Mouse (Mus musculus): ENCODE data around the gene Tex48. TPM values are rescaled to one million over a fixed set of nuclear protein-coding genes. Genes with fewer than 3 reads are reported as not detected.

Gene Tex48
- total RNA-seq, 2 experiments from 2014 or later: not detected

DNA sequence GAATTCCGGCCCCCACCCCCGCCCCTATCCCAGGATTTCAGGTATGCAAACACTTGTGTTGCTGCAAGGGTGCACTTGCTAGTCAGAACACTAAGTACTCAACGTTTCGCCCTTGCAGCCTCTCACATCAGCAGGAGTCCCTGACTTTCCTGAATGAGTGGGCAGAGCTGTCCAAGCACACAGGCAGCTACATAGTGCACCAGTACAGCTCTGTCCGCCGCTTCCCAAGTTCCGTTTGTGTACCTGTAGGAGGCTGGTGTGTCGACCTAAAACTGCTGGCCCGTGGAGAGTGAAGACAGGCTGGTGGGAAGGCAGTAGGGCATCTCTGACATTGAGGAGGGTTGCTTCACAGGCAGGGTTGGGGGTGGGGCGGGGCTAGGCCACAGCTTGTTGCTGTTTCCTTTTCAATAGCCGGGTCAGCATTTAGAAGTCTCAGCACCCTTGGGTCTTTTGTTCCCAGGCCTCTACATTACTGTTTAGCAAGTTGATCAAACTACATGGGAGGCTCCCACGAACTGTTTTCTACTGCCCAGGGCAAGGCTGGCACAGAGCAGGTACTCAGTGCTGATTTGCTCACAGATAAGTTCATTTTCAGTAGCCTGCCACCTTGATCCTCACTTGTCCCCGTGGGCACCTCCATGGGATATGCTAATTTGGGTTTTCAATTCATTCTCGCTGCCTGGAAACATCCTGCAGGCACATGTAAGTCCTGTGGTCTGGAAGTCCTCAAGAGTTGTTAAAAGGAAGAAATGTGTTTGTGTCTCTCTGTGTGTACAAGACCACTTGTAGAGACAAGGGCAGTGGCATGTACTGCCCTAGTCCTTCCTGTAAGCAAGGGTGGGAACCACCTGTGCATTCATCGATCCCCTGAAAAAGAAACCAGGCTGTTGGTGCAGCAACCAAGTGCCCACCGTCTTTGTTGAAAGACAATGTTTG is 64.8 kb downstream of the Tex48 start:
- Histone ChIP-seq H3K4me3 (no peak overlapping the region), H3K27ac (peak overlapping the region; percentile 86; the same call in 1 of the 2 replicates)
- DNase-seq (ENCODE audit: low spot score in 2 of 2): no peak
- TF ChIP-seq CTCF (conservative IDR thresholded peaks at IDR 0.05): no peak

Other genes with a start within 250 kb of the Tex48 start
- gene Akna, start 219.1 kb downstream of the Tex48 start, total RNA-seq (2021): 1 to 10 TPM; 3.5 to 3.8 TPM
- 10 to 100 TPM; 17.9 to 20.7 TPM for gene Whrn, start 126.4 kb downstream of the Tex48 start, total RNA-seq (2021)
- 100 to 1,000 TPM; 119 to 128 TPM for gene Atp6v1g1, start 77.7 kb downstream of the Tex48 start, total RNA-seq (2021)
- gene Tmem268, start 63.6 kb downstream of the Tex48 start, total RNA-seq (2021): 1 to 10 TPM; 5.8 to 8.3 TPM
- gene Gm11213, start 17.2 kb downstream of the Tex48 start, total RNA-seq (2021): not detected
- gene Gm11214, start 41.0 kb upstream of the Tex48 start, total RNA-seq (2021): not detected
- not detected for gene Tnfsf15, start 122.7 kb upstream of the Tex48 start, total RNA-seq (2021)
- gene Tnfsf8, start 238.9 kb upstream of the Tex48 start, total RNA-seq (2021): not detected

Data from layer of hippocampus, adult 2 months (tissue).